Mouse (Mus musculus): ENCODE results near the gene Sox2.

Sox2 gene

GRCm38 (mm10) chr3:34660542-34661290 lies 10.5 kb downstream of the Sox2 start:
- no peak for DNase-seq (ENCODE audit: low read depth)

DNA sequence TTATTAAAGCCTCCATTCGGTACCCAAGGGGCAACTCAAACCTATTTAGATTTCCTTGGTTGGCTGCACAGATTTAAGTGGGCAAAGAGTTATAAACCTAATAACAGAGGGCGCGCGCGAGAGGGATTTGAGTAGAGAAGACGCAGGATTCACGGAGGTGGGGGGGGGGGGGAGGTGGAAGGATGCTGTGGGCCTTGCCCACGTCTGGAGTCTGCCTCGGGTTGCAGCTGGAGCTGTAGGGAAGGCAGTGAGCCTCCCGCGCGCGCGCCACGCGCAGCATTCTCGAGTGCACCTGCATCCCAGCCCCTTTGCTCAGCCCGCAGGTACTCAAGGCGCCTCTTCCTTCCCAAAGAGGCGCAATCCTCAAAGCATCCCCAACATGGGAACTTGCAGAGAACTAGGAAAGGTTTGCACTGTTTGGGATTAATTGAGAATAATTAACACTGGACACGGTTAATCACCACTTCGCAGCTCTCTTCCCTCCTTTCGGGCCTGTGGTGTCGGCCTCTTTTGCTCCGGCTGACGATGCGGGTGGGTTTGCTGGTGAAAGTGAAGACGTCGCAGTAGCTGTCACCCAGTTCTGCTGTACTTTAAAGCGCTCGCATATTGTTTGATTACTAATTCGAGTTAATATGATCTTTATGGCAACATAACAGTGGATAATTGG lies 11.3 kb downstream of the Sox2 start:
- no peak for DNase-seq (ENCODE audit: low read depth)

GRCm38 (mm10) chr3:34662008-34662711 lies 12.0 kb downstream of the Sox2 start:
- DNase-seq (ENCODE audit: low read depth) = no peak

DNA sequence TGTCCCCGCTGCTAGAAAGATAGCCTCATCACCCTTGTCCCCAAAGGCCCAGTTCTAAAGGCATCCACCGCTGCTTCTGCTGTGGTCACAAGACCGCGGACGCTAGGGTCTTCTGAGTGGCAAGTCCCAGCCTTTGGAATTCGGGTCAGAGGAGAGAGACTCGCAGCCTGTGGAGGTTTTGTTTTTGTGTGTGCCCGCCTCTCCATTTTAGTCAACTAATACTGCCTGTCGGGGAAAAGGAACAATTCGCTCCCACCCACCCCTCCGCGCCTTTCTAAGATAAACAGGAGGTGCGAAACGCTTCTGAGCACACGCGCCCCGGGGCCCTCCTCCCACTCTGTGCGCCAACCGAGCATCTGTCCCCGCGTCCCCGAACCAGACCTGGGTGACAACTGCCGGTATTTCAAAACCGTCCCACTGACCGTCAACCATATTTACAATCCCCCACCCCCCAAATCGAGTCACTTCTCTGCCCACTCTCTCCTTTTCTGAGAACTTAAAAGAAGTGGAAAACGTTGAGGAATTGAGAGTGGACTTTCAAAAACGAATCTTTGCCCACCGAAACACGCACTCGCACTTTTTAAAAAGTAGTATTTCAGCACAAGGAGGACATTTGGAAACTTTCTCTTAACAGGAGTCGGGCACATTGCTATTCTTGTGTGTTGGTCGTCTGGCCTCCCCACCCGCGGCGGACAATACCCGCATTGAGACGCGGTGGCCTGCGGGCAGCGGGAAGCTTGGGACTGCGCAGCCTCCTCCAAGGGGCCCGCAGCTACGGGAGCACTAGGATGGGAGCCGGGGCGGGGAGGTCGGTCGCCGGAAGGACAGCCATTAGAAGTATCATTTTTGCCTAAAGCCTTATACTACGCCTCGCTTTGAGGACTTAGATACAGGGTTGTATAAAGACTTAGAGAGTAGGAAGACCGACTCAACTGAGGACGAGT lies 12.8 kb downstream of the Sox2 start:
- DNase-seq (ENCODE audit: low read depth) = no peak

GRCm38 (mm10) chr3:34663701-34664635 lies 13.8 kb downstream of the Sox2 start:
- DNase-seq (ENCODE audit: low read depth) = no peak

- no peak for DNase-seq (ENCODE audit: low read depth)
These were observed 14.7 kb downstream of the Sox2 start for GRCm38 (mm10) chr3:34664636-34665531.

GRCm38 (mm10) chr3:34665751-34666665 lies 15.8 kb downstream of the Sox2 start:
- no peak for DNase-seq (ENCODE audit: low read depth)

DNA sequence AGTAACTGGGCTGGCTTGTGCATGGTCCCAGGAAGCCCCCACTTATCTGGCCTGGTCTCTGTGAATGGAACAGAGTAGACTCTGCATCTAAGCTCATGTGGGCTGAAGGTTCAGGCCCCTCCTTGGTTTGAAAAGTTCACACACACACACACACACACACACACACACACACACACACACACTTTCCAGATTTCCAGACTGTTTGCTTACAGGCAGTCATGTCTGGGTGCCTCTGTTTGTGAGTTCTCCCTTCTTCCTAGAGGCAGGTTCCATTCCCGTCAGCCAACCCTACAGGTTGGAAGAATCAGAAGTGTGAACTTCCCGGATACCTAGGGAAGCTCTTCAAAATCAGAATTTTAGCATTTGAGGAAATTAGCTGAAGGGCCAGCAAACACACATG lies 17.0 kb downstream of the Sox2 start:
- DNase-seq (ENCODE audit: low read depth) = no peak

DNA sequence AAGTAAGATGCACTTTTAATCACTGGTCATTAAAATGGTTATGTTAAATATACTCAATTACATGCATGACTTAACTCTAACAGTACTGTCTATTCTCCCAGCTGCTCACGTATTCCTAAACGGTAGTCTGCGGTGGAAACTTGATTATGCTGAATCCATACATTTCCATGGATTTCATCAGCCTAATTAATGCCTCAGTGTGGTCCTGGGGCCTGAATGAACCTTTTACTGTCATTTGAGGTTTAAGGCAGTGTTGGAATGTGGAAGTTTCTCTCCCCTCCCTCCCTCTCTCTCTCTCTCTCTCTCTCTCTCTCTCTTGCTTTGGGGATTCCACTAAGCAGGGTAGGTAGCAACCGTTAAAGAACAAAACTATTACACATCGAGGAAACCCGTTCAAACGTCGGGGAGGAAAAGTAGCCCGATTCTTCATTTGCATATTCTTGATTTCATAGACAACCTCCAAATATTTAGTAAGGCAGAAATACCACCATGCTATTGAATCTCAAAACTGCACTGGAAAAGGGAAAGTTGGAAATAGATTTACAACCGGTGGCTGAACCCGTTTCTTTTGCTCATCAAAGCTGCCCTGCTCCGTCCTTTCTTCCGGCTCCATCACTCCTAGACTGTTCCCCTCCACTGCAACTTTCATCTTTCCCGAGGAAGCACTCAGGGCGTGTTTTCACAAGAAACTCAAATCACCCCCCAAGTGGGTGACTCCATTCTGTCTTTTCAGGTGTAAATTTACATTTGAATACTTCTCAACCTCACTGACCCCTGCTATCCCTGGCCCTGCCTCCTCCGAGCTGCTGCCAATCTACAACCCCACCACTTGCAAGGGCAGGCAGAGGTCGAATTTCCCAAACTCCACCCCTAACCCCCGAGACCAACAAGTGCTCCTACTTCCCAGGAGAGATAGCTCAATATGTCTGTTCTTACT lies 17.9 kb downstream of the Sox2 start:
- DNase-seq (ENCODE audit: low read depth) = no peak

DNA sequence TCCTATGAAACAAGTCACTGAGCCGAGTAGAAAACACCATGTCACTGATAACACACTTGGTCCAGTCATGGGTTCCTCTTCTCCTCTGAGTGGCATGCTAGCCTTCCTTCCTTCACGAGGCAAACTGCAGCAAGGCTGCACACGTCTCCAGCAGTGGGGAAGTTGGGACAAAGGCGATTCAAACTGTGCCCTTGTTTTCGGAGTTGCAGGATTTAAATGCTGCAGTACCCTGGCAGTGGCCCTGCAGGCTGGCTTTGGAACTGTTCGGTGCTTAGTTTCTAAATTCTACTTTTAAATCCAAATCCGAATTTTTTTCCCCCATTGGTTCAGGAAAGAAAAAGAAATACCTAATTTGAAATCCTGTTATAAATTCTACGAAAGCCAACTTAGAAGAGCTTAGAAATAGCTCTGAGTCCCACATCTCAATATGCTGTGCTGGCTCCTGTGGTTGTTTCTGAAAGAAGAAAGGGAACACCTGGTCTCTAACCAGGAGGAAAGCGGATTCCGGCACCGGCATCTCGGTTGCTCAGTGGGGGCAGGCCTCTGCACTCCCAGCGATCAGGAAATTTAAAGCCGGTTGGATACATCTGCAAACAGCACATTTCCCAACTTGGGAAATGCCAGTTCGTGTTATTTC lies 20.9 kb downstream of the Sox2 start:
- no peak for DNase-seq (ENCODE audit: low read depth)

GRCm38 (mm10) chr3:34678840-34679239 lies 28.6 kb downstream of the Sox2 start:
- no peak for DNase-seq (ENCODE audit: low read depth)

- DNase-seq (ENCODE audit: low read depth) = no peak
These were observed 29.2 kb downstream of the Sox2 start for GRCm38 (mm10) chr3:34679439-34679838.

DNA sequence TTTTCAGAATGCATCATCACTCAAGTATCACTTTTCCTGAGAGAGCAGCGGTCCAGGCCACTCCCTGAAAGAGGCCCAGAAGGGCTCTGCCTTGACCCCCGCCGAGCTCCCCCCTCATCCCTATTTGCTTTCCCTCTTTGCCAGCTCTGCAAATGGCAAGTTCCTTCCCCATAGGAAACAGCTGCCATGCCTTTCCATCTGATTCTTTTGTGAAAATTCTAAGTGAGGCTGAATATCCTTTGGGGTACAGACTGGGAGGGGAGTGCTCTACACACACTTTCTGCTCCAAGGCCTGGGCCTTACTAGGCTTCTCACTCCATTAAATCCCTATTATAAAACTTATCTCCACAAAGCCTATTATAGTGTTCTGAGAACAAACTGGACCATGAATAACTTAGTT lies 29.7 kb downstream of the Sox2 start:
- no peak for DNase-seq (ENCODE audit: low read depth)

DNA sequence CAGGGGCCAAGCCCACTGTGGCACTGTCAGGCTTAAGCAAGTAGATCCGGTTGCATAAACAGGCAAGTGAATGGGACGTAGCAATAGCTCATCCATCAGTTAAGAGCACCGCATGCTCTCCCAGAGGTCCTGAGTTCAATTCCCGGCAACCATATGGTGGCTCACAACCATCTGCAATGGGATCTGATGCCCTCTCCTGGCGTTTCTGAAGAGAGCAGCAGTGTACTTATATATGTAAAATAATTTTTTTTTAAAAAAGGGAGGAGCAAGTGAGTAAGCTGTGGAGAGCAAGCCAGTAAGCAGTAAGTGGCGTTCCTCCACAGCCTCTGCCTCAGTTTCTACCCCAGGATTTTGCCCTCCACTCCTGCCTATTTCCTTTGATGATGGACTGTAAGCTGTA lies 37.9 kb downstream of the Sox2 start:
- no peak for DNase-seq (ENCODE audit: low read depth)

DNA sequence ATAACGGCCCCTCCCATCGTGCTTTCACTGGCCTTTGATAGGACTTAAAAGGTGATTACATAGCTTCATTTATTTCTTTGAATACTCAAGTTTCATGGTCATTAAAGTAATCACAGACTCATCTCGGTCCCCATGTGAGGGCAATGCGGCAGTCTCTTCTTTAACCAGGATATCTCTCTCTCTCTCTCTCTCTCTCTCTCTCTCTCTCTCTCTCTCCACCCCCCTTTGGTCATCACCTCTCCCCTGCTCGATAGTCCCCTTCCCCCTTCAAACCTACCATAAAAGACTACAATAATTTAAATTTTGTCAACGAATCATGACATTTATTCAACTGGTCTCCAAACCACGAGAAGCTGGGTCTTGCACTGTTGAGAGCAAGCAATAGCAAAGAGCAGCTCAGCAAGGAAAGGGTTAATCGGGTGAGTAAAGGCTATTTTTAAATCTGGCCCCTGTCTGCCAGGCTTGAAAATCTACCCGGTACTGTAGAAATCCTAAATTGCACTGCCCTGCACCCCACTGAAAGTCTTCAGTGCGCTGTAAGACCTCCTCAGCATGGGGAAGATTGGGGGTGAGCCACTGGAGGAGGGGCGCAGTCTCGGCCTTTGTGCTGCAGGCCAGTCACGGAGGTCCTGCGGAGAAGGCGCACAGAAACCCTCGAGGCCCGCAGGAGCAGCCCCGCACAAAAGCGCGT lies 41.6 kb downstream of the Sox2 start:
- no peak for DNase-seq (ENCODE audit: low read depth)

DNA sequence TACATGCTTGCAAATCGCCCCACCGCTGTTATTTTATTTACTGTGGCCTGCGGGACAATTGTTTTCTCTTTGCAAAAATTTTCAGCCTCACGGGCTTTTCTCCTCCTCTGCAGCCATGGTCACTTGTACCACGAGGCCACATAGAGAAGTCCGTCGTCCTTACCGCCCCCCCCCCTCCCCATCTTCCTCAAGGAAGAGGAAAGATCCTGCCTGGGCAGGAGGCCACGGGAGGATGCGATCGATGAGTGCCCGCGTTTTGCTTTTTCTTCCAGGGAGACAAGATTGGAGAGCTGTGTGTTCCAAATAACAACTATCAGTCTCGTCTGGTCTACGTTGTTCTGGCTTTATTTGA lies 42.2 kb downstream of the Sox2 start:
- no peak for DNase-seq (ENCODE audit: low read depth)
